Mouse (Mus musculus) left cerebral cortex, adult 11 months (tissue): ENCODE measurements at regions not wholly inside any gene's neighbourhood (a gene's known extent, or its start where the extent isn't known, plus 50 kb on each side); places are given as distances from the start of the nearest gene placed in this dataset.

ENCODE experiments used
- DNase-seq: peaks from one replicate; pipeline ENCODE4 v3.0.0; 2022; ENCODE audit warnings: low spot score

- DNase-seq, result peak; percentile 42
Measured at GRCm38 (mm10) chr9:123313726-123314125, 53.0 kb upstream of the Lars2 start.
